In the genomic region with DNA sequence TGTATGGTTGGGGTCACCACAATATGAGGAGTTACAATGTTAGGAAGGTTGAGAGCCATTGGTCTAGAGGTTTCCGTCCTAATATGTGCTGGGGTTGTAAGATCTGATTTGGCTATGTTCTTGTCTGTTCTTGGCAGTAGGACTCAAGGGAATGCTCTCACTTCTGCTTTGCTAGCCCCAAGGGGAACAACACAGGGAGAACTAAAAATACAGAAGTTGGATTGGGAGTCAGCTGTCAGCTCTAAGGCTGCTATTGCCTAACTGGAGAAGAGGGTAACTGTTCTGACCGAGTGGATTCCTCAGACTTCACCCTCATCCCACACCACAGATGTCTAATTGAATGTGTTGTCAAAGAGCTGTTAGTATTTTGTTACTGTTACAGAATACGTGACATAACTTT, we compare ENCODE assay signal across 12 mouse cellular contexts.
DNase-seq lines count a peak whose midpoint lies in the region; ATAC-seq and TF ChIP-seq lines count a peak whose summit lies in the region.
"Had no signal": no experiment of that assay in that cellular context is flagged by ENCODE, and none has a peak within 500 bp of the region (broad histone marks: within the 10 kb centered on the region; RNA-seq: fewer than 3 reads in every experiment).

No protein-coding gene starts in this region.

- DNase-seq in adrenal gland, adult 2 months: peak; percentile 15
- DNase-seq in adrenal gland, postnatal 14 days: no peak
- DNase-seq in layer of hippocampus, adult 2 months (ENCODE audit: low spot score in 2 of 2): no peak
- no peak for DNase-seq in layer of hippocampus, postnatal 25 days (ENCODE audit: extremely low spot score in 1 of 2, low spot score in 1 of 2)
- peak; percentile 67 for DNase-seq in brain, adult 2 months (ENCODE audit: low read depth, low spot score)
- DNase-seq in ovary, postnatal 14 days (ENCODE audit: low spot score): no peak
- DNase-seq in thymus, postnatal 25 days: no peak
- DNase-seq: thymus, postnatal 4 days had no signal

- H3K27ac ChIP-seq in layer of hippocampus, adult 2 months: peak overlapping the region; percentile 28; the same call in 1 of the 2 replicates
- H3K27ac ChIP-seq: forebrain, embryonic 12.5 days; heart, embryonic 13.5 days; neural tube, embryonic 15.5 days had no signal

- ATAC-seq in megakaryocyte, adult 5-6 weeks (ENCODE audit: poor library complexity, severe bottlenecking): peak; percentile 94

- no peak overlapping the region for H3K4me3 ChIP-seq in layer of hippocampus, adult 2 months
- H3K4me3 ChIP-seq: forebrain, embryonic 12.5 days; heart, embryonic 13.5 days; neural tube, embryonic 15.5 days had no signal

- TF ChIP-seq CTCF in layer of hippocampus, adult 2 months (conservative IDR thresholded peaks at IDR 0.05): no peak

Comparison
In these comparisons a context has a peak if more than half of its experiments do, and no peak if none do; other contexts are left out.
1. DNase-seq: peak in adrenal gland, adult 2 months (single experiment) and brain, adult 2 months (single experiment); none in adrenal gland, postnatal 14 days (single experiment), layer of hippocampus, adult 2 months (0 of 2), layer of hippocampus, postnatal 25 days (0 of 2), ovary, postnatal 14 days (single experiment) and thymus, postnatal 25 days (single experiment).